Mouse (Mus musculus): ENCODE results near the gene Phf3.
"Not testable (repeated sequence)": the region's sequence is repeated elsewhere in the genome, so short reads cannot be mapped to it uniquely, and the experiment has no call there.

Gene Phf3

DNA sequence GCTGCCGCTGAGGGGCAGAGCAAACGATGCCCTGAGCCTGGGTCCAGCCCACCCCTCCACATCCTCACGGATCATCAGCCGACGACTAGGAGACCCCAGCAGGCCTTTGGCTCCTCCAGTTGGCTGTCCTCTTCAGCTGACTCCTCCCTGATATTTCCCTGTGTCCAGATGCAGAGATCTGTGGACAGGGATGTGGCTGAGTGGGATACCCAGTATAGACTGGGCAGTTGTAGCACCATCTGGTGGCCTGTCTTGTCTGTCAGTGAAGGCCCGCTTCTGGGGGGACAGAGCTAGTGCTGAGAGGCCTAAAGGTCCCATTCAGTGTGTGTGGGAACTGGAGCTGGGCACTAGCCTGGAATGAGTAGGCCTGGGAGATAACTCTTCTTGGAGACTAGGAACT lies 101.9 kb downstream of the Phf3 start:
- DNase-seq (ENCODE audit: extremely low read depth, low read depth), result no peak

DNA sequence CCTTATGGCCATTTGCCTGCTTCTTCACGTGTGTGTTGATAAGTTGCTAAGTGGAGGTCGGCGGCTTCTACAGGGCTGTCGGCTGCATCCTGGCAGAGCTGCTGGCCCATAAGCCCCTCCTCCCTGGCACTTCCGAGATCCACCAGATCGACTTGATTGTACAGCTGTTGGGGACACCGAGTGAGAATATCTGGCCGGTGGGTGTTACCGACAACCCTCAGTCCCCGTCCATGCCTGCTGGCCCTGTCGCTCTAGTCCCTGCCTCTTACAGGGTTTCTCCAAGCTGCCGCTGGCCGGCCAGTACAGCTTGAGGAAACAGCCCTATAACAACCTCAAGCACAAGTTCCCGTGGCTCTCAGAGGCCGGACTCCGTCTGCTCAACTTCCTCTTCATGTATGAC lies 103.1 kb downstream of the Phf3 start:
- not testable (repeated sequence) for DNase-seq (ENCODE audit: extremely low read depth, low read depth)

DNA sequence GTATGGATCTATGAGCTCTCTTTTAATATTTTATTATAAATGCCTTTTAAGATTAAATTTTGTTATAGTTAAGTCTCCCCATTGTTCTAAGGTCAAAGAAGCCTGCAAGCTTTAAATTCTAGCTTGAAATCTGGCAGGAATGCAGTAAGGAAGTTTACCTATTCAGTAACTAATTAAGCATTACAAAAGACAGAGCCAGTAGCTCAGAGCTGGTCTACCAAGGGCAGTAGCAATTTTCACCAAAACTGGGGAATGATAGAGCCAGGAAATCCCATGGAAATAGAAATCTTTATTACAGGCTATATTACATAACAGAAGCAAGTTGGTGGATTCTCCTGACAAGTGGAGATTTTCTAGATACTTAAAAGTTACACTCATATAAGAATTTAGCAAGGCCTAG lies 116.9 kb downstream of the Phf3 start:
- DNase-seq (ENCODE audit: extremely low read depth, low read depth), result no peak

DNA sequence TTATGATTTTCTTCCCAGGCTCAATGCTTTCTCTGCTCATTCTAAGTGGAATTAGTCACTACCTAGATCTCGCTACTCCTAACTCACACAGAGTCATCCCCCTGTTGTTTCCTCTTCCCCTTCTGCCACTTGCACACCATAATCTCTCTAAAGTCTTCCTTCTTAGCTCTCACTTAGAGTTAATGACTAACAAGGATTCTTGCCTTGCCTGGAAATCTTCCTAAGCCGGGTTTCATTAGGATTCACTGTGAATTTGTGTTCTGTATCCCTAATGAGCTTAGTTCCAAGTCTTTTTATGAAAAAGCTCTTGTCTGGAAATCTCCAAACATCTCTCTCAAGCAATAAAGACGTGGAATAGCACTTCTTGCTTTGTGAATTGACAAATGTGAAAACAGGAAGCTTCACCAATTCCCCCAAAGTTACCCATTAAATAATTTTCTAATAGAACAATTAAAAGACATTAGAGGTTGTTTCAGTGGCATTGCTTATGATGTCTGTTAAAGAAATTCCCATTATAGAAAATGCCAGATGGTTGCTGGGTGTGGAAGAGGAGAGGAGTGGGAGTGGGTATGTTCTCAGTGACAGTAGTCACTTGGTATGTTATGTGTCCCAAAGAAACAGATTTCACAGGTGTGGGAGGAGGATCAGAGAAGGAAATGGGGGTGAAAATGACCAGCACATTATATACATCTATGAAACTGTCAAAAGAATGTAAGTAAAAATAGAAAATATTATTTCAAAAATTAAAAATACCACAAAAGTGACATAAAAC lies 118.1 kb downstream of the Phf3 start:
- no peak for DNase-seq (ENCODE audit: extremely low read depth, low read depth)

Measured in MEL-GATA-1-ER (cell line).